Mouse (Mus musculus): ENCODE data around the gene Tmem39a. TPM values are rescaled to one million over a fixed set of nuclear protein-coding genes. Genes with fewer than 3 reads are reported as not detected.

Gene Tmem39a
- polyA plus RNA-seq (2016; fragmentation: Nextera tagmentation; extraction: Ambion mirVana) = 66.3 and 69.1 TPM in 2 replicates

DNA sequence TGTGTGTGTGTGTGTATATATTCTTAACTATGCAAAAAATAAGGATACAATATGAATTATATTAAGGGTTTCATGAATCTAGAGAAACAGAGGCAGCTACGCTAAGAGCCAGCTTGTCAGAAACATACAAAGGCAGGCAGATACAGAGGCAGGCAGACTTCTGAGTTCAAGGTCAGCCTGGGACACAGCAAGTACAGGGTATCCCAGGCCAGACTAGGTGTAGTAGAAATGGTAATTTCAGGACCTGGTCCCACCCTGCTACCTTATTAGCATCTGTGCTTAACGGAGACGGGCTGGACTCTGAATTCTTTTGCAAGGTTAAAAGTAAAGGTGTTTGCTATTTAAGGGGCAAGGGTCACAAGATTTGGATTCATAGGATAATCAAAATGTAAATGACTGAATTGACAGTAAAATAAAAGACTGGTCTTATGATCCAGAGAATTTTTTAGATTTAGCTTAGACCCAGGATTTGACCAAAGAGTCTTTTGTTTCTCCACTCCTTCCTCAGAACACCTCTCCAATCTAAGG, at the start of gene Tmem39a:
Gene Tmem39a, plus strand, starts transcription at position 478 of the 528 bp plus-strand sequence.
- 86% methylated on average over 3 of the region's 3 CpGs for whole genome bisulfite sequencing
- Histone ChIP-seq H3K36me3 (no peaks in the 10 kb centered on the region), H3K27ac (replicated peaks) (no peak within 1 kb of the TSS), H3K4me2 (replicated peaks) (no peak within 1 kb of the TSS), H3K4me3 (no peak within 1 kb of the TSS), H3K27me3 (peaks cover 46% of the 10 kb centered on the region), H3K4me1 (0 out of 2 replicates have a peak, but pooled peaks cover under 1% of the 10 kb centered on the region), H3K9ac (replicated peaks) (no peak within 1 kb of the TSS), H3K9me3 (no peaks in the 10 kb centered on the region)
- no peak for ATAC-seq (ENCODE audit: low FRiP score, low read depth)

DNA sequence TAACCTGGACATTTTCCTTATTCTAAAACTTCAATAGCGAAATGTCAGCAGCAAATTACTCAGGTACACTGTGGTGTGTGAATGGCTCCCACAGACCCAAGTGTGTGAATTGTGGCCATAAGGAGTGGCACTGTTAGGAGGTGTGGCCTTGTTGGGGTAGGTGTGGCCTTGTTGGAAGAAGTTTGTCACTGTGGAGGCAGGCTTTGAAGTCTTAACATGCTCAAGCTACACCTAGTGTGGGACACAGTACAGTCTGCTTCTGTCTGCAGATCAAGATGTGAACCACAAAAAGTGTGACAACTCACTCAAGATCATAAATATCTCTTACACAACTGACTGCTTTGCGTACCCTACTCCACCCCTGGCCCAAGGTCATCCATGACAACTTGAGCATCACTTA, 47.7 kb upstream of the Tmem39a start:
- no peak overlapping the region for H3K27ac ChIP-seq (replicated peaks)
- H3K9ac ChIP-seq (replicated peaks) = no peak overlapping the region
- H3K4me1 ChIP-seq = no peaks in the 10 kb centered on the region
- no peaks in the 10 kb centered on the region for H3K27me3 ChIP-seq
- no peak for ATAC-seq (ENCODE audit: low FRiP score, low read depth)
- peaks cover 64% of the 10 kb centered on the region for H3K36me3 ChIP-seq
- no peak overlapping the region for H3K4me2 ChIP-seq (replicated peaks)
- no peak overlapping the region for H3K4me3 ChIP-seq
- H3K9me3 ChIP-seq = no peaks in the 10 kb centered on the region
- WGBS = 95% methylated on average over 2 of the region's 2 CpGs

DNA sequence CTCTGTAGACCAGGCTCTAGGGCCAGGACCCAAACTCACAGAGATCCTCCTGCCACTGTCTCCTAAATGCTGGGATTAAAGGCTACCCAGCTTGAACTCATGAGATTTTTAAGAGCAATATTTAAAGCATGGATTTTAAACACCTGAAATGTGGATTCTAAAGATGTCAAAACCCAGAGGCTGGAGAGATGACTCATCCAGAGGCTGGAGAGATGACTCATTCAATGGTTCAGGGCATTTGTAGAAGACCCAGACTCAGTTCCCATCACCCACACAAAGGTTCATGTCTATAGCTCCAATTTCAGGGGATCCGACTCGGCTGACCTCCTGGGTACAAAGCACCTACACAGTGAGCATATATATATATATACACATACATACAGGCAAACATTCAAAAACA, 39.4 kb upstream of the Tmem39a start:
- ATAC-seq (ENCODE audit: low FRiP score, low read depth) = no peak
- H3K4me2 ChIP-seq (replicated peaks) = no peak overlapping the region
- H3K9ac ChIP-seq (replicated peaks) = no peak overlapping the region
- H3K9me3 ChIP-seq = no peaks in the 10 kb centered on the region
- WGBS = 91% methylated on average over 2 of the region's 2 CpGs
- H3K27me3 ChIP-seq = no peaks in the 10 kb centered on the region
- no peak overlapping the region for H3K4me3 ChIP-seq
- no peak overlapping the region for H3K27ac ChIP-seq (replicated peaks)
- H3K4me1 ChIP-seq = peaks cover 12% of the 10 kb centered on the region
- H3K36me3 ChIP-seq = peaks cover 36% of the 10 kb centered on the region

DNA sequence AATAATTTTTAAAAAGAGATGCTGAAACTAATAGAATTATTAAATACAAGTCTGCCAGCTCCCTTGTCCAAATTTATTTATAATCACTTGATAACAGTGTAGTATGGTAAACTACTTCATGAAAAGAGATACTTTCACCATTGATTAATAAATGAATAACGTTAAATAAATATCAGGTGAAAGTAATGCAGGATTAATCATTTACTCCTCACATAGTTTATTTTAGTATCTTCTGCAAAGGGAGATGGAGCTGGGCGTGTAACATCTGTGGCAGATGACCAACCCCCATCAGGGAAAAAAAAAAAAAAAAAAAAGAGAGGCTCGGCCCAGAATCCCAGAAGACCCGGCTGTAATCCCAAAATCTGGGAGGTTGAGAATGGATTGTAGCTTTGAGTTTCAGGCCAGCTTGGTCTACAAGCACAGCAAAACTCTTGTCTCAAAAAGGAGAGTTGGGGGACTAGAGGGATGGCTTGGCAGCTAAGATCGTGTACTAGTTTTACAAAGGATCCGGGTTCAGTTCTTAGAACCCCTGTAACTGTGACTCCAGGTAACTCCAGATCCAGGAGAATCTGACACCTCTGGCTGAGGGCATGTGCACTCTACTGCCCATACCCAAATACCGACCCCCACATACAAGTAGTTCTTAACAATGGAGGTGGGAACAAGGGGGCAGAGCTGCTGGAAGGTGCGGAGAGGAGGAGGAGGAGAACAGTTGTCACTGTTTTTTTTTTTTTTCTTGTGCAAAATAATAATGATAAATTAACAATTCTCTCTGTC, 37.1 kb upstream of the Tmem39a start:
- Histone ChIP-seq H3K36me3 (peaks cover 41% of the 10 kb centered on the region), H3K9me3 (no peaks in the 10 kb centered on the region), H3K4me2 (replicated peaks) (peak overlapping the region; percentile 58), H3K9ac (replicated peaks) (peak overlapping the region; percentile 50), H3K4me1 (peaks cover 12% of the 10 kb centered on the region), H3K27me3 (no peaks in the 10 kb centered on the region), H3K27ac (replicated peaks) (no peak overlapping the region), H3K4me3 (peak overlapping the region; percentile 85)
- 37% methylated on average over 8 of the region's 8 CpGs for WGBS
- no peak for ATAC-seq (ENCODE audit: low FRiP score, low read depth)

DNA sequence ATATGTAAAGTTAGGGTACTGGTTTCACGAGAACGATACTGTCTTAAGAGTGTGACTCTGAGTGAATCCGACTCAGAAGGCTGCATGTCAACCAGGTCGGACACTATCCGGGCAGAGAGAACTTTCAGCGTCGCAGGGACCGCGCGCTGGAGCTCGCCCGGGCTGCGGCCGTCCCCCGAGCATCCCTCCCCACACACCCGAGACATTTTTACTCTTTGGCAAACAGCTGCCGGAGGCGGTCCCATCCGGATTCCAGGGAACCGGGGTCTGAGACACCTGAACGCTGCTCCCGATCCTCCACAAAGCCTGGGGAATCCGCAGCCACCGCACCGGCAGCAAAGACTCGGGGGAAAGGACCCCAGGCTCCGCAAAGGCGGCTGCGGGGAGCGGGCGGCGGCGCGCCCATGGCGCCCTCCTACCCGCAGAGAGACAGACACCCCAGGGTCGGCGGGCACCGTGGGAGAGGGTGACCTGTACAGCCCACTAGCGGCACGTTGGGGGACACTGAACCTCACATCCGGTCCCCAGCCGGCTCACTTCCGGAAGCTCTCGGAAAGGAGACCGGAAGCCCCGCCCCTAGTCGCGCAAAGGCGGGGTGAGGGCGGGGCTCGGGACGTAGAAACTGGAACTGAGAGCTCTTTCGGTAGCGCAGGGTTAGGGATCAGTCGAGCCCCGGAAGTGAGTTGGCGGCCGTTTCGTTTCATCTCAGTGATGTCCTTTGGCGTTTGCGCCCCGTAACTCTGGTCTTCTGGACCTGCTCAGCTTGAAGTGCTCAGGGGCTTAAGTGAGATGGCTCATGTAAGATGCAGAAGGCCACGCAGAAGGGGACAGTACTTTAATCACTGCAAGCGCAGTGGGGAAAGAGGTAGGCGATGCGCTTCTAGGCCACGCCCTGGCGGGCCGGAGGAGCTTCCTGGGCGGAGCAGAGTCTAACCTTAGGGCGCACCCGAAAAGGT, 36.1 kb upstream of the Tmem39a start, which contains the start of gene Timmdc1:
Gene Timmdc1, minus strand, starts transcription at position 535 of the 956 bp plus-strand sequence.
- Histone ChIP-seq H3K36me3 (peaks cover 40% of the 10 kb centered on the region), H3K4me3 (peak within 1 kb of the TSS; percentile 85), H3K4me1 (peaks cover 12% of the 10 kb centered on the region), H3K27me3 (no peaks in the 10 kb centered on the region), H3K9me3 (no peaks in the 10 kb centered on the region), H3K9ac (replicated peaks) (peak within 1 kb of the TSS; percentile 92), H3K4me2 (replicated peaks) (peak within 1 kb of the TSS; percentile 58), H3K27ac (replicated peaks) (peak within 1 kb of the TSS; percentile 94)
- WGBS = under 1% methylated on average over 72 of the region's 73 CpGs
- ATAC-seq (ENCODE audit: low FRiP score, low read depth) = peak; percentile 98

DNA sequence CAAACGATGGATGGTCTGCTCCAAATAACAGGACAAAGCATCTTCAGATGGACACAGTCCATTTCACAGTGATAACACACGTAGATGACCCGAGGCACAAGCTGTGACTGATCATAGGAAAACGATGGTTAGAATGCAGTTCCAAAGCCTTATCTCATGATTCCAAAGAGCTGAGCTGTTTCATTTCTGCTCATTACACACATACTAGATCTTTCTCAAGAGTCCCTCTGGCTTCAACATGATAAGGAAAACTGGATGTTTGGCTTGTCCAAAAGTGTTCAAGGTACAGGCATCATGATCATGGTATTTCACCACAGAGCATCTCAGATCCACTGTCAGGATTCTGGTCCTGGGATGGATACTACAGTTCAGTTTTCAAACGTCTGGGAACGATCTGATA, 32.2 kb upstream of the Tmem39a start:
- ATAC-seq (ENCODE audit: low FRiP score, low read depth) = no peak
- WGBS = 90% methylated on average over 6 of the region's 6 CpGs
- H3K4me3 ChIP-seq = no peak overlapping the region
- peaks cover 12% of the 10 kb centered on the region for H3K4me1 ChIP-seq
- H3K36me3 ChIP-seq = peaks cover 64% of the 10 kb centered on the region
- H3K27ac ChIP-seq (replicated peaks) = no peak overlapping the region
- no peak overlapping the region for H3K9ac ChIP-seq (replicated peaks)
- no peak overlapping the region for H3K4me2 ChIP-seq (replicated peaks)
- H3K9me3 ChIP-seq = no peaks in the 10 kb centered on the region
- H3K27me3 ChIP-seq = no peaks in the 10 kb centered on the region

DNA sequence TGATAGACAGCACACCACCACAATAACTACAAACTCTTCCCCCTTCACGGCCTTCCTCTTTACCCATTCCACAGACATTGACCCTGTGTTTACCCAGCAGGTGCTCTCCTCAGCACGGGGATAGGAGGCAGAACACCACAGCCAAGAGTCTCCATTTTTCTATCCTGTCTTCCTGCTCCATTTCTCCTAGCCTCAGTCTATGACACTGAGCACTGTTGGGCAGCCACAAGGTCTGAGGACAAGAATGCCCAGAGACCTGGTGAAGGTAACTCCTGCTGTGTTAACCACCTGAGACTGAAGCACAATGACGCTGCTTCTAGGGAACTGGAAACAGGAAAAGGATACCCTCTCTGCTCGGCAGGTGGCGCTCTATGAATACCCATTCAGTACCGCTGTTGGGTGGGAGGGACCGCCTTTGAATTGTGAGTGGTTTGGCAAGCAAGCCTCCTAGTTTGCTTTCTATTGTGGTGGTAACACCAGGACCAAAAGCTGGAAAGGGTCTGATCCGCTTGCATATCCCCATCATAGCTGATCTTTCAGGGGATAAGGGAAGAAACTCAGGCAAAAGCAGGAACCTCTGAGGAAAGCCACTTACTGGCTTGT, 21.9 kb upstream of the Tmem39a start:
- Histone ChIP-seq H3K4me3 (no peak overlapping the region), H3K9ac (replicated peaks) (no peak overlapping the region), H3K27me3 (no peaks in the 10 kb centered on the region), H3K4me2 (replicated peaks) (no peak overlapping the region), H3K27ac (replicated peaks) (no peak overlapping the region), H3K9me3 (no peaks in the 10 kb centered on the region), H3K36me3 (peaks cover 90% of the 10 kb centered on the region), H3K4me1 (no peaks in the 10 kb centered on the region)
- 49% methylated on average over 8 of the region's 8 CpGs for WGBS
- no peak for ATAC-seq (ENCODE audit: low FRiP score, low read depth)

DNA sequence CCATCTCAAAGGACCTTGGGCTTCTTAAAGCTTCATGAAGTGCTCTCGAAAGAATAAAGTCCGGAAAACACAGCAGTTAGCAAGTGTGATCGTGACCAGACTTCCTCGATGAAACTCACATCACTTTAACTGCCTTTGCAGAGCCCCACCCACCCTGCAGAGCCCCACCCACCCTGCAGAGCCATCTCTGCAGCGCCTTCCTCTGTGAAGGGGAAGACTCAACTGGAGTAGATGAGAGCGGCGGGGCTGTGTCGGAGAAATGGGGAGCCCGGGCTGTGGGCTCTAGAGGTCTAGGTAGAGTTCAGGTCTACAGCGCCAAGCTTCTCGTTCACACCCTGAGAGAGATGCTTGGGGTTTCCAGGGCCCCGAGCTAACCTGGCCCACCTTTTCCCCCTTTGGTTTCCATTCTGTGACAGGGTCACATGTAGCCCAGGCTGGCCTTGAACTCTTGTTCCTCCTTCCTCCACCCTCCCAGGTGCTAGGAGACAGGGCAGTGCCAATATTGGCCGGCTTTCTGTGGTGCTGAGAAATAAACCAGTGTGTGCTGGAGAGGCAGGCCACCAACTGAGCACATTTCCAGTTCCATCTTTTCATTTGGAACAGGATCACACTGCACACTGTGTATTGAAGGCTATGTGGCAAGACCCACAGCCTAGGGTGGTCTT, 19.6 kb upstream of the Tmem39a start:
- Histone ChIP-seq H3K4me3 (no peak overlapping the region), H3K4me2 (replicated peaks) (no peak overlapping the region), H3K36me3 (peaks cover 88% of the 10 kb centered on the region), H3K27me3 (no peaks in the 10 kb centered on the region), H3K9ac (replicated peaks) (no peak overlapping the region), H3K9me3 (no peaks in the 10 kb centered on the region), H3K27ac (replicated peaks) (no peak overlapping the region), H3K4me1 (no peaks in the 10 kb centered on the region)
- WGBS = 94% methylated on average over 13 of the region's 13 CpGs
- ATAC-seq (ENCODE audit: low FRiP score, low read depth) = no peak

DNA sequence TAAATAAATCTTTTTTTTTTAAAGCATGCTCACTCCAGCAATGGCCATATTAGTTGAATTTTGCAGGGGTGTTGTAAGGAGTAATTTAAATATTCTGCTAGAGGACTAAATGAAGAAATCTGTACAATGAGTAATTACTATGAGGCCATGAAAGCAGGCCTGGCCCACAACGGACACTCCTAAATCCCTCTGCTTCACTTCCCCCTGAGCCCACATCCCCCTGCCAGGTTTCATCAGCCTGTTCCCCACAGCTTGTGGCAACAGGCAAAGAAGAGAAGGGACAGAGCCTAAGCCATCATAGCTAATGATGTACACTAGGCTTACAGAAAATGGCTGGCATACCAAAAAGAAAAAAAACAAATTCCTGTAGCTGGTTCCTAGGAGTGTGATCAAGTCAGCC, 10.5 kb upstream of the Tmem39a start:
- no peak for ATAC-seq (ENCODE audit: low FRiP score, low read depth)
- Histone ChIP-seq H3K27me3 (peaks cover 16% of the 10 kb centered on the region), H3K27ac (replicated peaks) (no peak overlapping the region), H3K9me3 (no peaks in the 10 kb centered on the region), H3K4me3 (no peak overlapping the region), H3K36me3 (peaks cover 41% of the 10 kb centered on the region), H3K4me1 (peaks cover 16% of the 10 kb centered on the region), H3K4me2 (replicated peaks) (no peak overlapping the region), H3K9ac (replicated peaks) (no peak overlapping the region)
- 78% methylated on average over 1 of the region's 1 CpGs for WGBS

DNA sequence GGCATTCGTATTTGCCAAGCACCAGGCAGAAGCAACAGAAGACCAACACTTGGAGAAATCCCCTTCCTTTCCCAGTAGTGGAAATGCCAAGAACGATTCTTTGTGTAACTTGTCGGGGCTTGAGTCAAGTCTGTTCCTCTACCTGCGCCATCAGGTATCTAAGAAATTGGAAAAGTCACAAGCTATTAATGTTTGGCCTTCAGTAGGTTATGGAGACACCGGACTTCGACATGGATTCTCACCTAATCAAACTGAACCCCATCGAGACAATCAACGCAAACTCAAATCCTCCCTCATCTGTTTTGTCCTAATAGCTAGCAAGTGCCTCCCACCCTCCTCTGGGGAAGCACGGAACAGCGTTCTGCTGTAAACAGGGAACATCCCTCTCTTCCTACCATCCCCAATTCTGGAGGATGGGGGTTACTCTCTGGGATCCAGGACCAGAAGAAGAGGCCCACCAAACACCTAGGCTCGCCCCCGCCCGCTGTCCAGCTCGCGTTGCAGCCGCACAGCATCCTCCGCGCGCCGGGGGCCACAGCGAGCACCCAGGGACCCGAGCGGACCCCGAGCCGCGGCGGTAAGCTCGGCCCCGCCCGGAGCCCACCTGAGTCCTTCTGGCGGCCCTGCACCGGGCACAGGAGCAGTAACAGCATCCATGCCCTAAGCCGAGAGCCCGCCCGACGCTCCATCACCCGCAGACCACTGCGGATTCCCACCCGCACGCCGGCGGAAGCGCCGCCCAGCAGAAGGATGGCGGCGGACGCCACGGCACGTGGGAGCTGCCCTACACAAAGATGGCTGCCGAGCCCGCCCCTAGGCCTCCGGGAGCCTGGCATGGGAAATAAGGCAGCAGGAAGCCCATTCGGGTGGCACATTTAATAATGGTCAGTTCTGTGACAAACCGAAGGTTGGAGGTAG, 8.8 kb upstream of the Tmem39a start, which contains the start of gene Poglut1:
Gene Poglut1, minus strand, starts transcription at position 780 of the 918 bp plus-strand sequence.
- Histone ChIP-seq H3K27ac (replicated peaks) (peak within 1 kb of the TSS; percentile 69), H3K4me2 (replicated peaks) (peak within 1 kb of the TSS; percentile 73)

More for the DNA sequence above, 8.8 kb upstream of the Tmem39a start, which contains the start of gene Poglut1:
- peak within 1 kb of the TSS; percentile 81 for H3K4me3 ChIP-seq
- H3K27me3 ChIP-seq = peaks cover 24% of the 10 kb centered on the region
- ATAC-seq (ENCODE audit: low FRiP score, low read depth) = peak; percentile 95
- H3K4me1 ChIP-seq = peaks cover 16% of the 10 kb centered on the region
- H3K36me3 ChIP-seq = peaks cover 28% of the 10 kb centered on the region
- H3K9ac ChIP-seq (replicated peaks) = peak within 1 kb of the TSS; percentile 94
- 4% methylated on average over 54 of the region's 54 CpGs for WGBS
- no peaks in the 10 kb centered on the region for H3K9me3 ChIP-seq

Measured in midbrain, embryonic 12.5 days (tissue).